Mouse (Mus musculus): ENCODE results near the gene Szrd1. TPM values are rescaled to one million over a fixed set of nuclear protein-coding genes. Genes with fewer than 3 reads are reported as not detected.

Gene Szrd1
- polyA plus RNA-seq, 1 experiment from 2014 or later, result 35.7 TPM

DNA sequence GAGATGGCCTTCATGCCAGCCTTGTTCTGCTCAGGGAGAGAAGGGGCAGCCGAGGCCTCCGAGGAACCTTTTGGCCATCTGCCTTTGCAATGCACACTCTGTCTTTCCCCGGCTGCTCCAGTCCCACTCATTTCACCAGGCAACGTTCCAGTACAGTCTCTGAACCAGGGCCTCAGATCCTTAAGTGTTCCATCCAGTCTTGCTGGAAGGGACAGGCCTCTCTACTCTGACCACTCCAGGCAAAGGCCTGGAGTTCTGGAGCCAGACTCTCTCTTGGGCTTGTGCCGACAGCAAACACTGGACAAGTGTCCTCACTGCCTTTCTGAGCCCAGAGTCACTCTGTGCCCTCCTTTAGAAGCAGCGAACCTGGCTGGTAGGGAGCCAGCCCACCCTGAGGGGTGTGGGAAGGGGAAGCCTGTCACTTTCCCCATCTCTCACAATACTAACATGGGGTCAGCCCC, 25.0 kb downstream of the Szrd1 start:
- H3K27ac ChIP-seq (ENCODE audit: low read depth, low read length), result no peak overlapping the region
- no peak overlapping the region for H3K4me2 ChIP-seq (replicated peaks; ENCODE audit: low read depth, low read length)
- H3K4me3 ChIP-seq (ENCODE audit: low read depth, low read length), result no peak overlapping the region
- peaks cover 15% of the 10 kb centered on the region; the same call in 1 of the 2 replicates for H3K36me3 ChIP-seq (ENCODE audit: control insufficient read depth, insufficient read depth, low read length)
- H3K4me1 ChIP-seq (replicated peaks; ENCODE audit: control insufficient read depth, insufficient read depth, low read length), result no peaks in the 10 kb centered on the region
- ATAC-seq (ENCODE audit: low FRiP score) (no peak), DNase-seq (ENCODE audit: low spot score) (no peak)
- 85% methylated on average over 6 of the region's 6 CpGs for WGBS
- no peak overlapping the region for H3K9ac ChIP-seq (ENCODE audit: low read depth, low read length)
- H3K27me3 ChIP-seq (ENCODE audit: control insufficient read depth, insufficient read depth, low read length), result no peaks in the 10 kb centered on the region
- H3K9me3 ChIP-seq (ENCODE audit: control insufficient read depth, low read length), result no peaks in the 10 kb centered on the region

DNA sequence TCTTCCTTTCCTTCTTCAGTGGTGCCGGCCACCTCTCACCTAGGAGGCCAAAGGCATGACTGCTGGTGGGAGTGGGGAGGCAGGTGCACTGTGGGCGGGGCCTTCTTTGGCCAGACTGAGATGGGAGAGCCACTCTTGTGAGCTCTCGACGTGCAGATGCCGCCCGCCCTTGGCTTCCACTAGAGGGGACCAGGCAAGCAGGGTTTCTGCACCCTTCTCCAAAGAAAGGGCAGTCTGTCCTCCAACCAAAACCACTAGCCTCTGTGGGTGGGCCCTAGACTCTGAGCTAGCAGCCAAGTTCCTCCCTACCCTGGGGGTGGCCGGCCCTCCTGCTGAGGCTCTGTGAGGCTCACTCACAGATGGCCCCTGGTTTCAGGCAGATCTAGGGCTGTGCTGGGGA, 25.7 kb downstream of the Szrd1 start:
- Histone ChIP-seq H3K4me1 (replicated peaks; ENCODE audit: control insufficient read depth, insufficient read depth, low read length) (no peaks in the 10 kb centered on the region), H3K4me2 (replicated peaks; ENCODE audit: low read depth, low read length) (no peak overlapping the region), H3K9me3 (ENCODE audit: control insufficient read depth, low read length) (no peaks in the 10 kb centered on the region), H3K27ac (ENCODE audit: low read depth, low read length) (no peak overlapping the region), H3K9ac (ENCODE audit: low read depth, low read length) (no peak overlapping the region), H3K36me3 (ENCODE audit: control insufficient read depth, insufficient read depth, low read length) (peaks cover 15% of the 10 kb centered on the region; the same call in 1 of the 2 replicates), H3K27me3 (ENCODE audit: control insufficient read depth, insufficient read depth, low read length) (no peaks in the 10 kb centered on the region), H3K4me3 (ENCODE audit: low read depth, low read length) (no peak overlapping the region)
- 86% methylated on average over 7 of the region's 7 CpGs for WGBS
- ATAC-seq (ENCODE audit: low FRiP score), result no peak
- DNase-seq (ENCODE audit: low spot score), result no peak

DNA sequence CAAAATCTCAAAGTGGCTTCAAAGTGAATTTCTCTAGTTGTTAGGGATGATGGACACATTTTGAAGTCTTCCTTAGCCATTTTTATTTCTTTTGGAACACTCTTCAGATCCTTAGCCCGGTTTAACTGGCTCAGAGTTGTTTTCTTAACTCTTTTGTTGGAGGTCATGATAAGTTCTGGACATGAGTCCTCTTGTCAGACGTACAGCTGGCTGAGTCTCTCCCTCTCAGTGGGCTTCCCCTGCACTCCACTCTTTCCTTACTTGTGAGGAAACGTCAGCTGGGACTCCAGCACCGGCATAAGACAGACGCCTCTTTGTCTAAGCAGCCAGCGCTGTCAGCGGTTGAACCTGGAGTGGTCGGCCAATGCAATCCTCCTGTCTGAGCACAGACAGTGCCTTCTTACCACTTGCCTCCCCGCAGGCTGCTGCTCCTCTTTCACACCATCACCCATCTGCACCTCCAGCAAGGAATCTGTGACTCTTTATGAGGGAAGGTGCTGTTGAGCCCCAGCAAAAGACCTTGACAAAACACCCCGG, 31.3 kb downstream of the Szrd1 start:
- no peaks in the 10 kb centered on the region for H3K4me1 ChIP-seq (replicated peaks; ENCODE audit: control insufficient read depth, insufficient read depth, low read length)
- no peaks in the 10 kb centered on the region for H3K9me3 ChIP-seq (ENCODE audit: control insufficient read depth, low read length)
- H3K9ac ChIP-seq (ENCODE audit: low read depth, low read length), result no peak overlapping the region
- no peak overlapping the region for H3K4me2 ChIP-seq (replicated peaks; ENCODE audit: low read depth, low read length)
- no peaks in the 10 kb centered on the region for H3K27me3 ChIP-seq (ENCODE audit: control insufficient read depth, insufficient read depth, low read length)
- no peak overlapping the region for H3K27ac ChIP-seq (ENCODE audit: low read depth, low read length)
- H3K36me3 ChIP-seq (ENCODE audit: control insufficient read depth, insufficient read depth, low read length), result 0 out of 2 replicates have a peak, but pooled peaks cover 5% of the 10 kb centered on the region
- no peak overlapping the region for H3K4me3 ChIP-seq (ENCODE audit: low read depth, low read length)
- 43% methylated on average over 10 of the region's 10 CpGs for WGBS
- no peak for DNase-seq (ENCODE audit: low spot score)
- no peak for ATAC-seq (ENCODE audit: low FRiP score)

DNA sequence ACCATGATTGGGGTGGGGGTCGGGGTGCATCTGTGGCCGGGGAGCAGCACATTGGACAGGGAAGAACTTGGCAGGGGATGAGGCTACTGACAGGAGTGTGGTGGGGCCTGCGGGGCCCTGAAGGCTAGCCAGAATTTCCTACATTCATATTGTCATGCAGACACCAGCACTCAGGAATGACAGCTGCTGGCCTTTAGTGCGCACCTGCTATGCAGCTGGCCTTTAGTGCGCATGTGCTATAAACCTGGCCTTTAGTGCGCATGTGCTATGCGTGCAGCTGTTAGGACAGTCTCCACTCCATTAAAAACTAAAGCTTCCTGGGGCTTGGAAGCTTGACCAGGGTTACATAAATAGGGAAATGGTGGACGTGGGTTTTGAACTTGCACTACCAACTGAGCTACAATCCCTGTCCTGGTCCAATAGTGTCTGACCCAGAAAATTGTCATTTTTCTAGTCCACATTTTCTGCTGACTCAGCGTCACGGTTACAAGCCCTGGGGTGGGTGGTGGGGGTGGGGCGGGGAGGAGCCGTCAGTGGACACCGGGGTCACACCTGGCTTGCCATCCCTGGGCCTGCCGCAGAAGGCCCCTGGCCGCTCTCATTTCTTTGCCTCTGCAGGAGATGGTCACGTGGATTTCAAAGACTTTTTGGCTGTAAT, 32.9 kb downstream of the Szrd1 start:
- 83% methylated on average over 16 of the region's 16 CpGs for WGBS

DNA sequence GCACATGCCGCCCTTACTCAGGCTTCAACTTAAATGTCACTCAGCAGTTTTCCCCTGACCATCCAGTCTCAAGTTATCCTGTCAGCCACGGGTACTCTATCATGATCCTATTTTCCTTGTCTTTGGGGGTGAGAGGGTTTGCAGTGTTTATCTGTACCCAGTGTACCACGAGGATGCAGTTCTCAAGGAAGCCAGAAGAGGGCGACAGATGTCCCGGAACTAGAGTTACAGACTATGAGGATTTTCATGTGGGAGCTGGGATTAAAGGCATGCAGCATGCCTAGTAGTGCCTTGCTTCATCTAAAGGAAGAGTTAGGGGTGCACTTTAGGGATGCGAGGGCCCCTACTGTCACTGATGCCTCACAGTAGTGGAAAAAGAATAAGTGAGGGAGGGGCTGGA, 37.7 kb downstream of the Szrd1 start:
- DNase-seq (ENCODE audit: low spot score) (peak; percentile 58), ATAC-seq (ENCODE audit: low FRiP score) (no peak)
- Histone ChIP-seq H3K36me3 (ENCODE audit: control insufficient read depth, insufficient read depth, low read length) (no peaks in the 10 kb centered on the region), H3K27ac (ENCODE audit: low read depth, low read length) (no peak overlapping the region), H3K27me3 (ENCODE audit: control insufficient read depth, insufficient read depth, low read length) (no peaks in the 10 kb centered on the region), H3K9ac (ENCODE audit: low read depth, low read length) (no peak overlapping the region), H3K4me3 (ENCODE audit: low read depth, low read length) (no peak overlapping the region), H3K4me1 (replicated peaks; ENCODE audit: control insufficient read depth, insufficient read depth, low read length) (no peaks in the 10 kb centered on the region), H3K9me3 (ENCODE audit: control insufficient read depth, low read length) (no peaks in the 10 kb centered on the region), H3K4me2 (replicated peaks; ENCODE audit: low read depth, low read length) (no peak overlapping the region)
- WGBS, result 60% methylated on average over 6 of the region's 6 CpGs

More for the DNA sequence above, 32.9 kb downstream of the Szrd1 start:
- H3K36me3 ChIP-seq (ENCODE audit: control insufficient read depth, insufficient read depth, low read length), result 0 out of 2 replicates have a peak, but pooled peaks cover 5% of the 10 kb centered on the region
- no peaks in the 10 kb centered on the region for H3K4me1 ChIP-seq (replicated peaks; ENCODE audit: control insufficient read depth, insufficient read depth, low read length)
- ATAC-seq (ENCODE audit: low FRiP score), result no peak
- no peaks in the 10 kb centered on the region for H3K27me3 ChIP-seq (ENCODE audit: control insufficient read depth, insufficient read depth, low read length)
- no peak overlapping the region for H3K4me3 ChIP-seq (ENCODE audit: low read depth, low read length)
- H3K4me2 ChIP-seq (replicated peaks; ENCODE audit: low read depth, low read length), result no peak overlapping the region
- H3K9me3 ChIP-seq (ENCODE audit: control insufficient read depth, low read length), result no peaks in the 10 kb centered on the region
- no peak overlapping the region for H3K9ac ChIP-seq (ENCODE audit: low read depth, low read length)
- no peak for DNase-seq (ENCODE audit: low spot score)
- no peak overlapping the region for H3K27ac ChIP-seq (ENCODE audit: low read depth, low read length)

DNA sequence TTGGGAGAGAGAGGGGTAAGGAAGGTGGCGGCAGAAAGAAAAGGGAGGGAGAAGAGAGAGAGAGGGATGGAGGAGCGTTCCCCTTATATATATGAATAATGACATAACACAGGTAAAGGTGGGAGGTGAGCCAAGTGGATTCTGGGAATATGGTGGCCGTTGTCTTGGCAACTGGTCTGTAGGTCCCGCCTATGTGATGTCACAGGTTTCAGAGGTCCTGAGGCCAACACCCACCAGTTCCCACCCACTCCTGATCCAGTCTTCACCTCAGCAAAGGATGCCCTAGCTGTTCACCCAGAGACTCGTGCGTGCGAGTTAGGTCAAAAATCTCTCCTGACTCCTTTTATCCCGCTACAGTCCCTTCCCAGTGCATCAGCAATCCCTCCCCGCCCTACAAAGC, 38.3 kb downstream of the Szrd1 start:
- DNase-seq (ENCODE audit: low spot score) (no peak), ATAC-seq (ENCODE audit: low FRiP score) (no peak)
- Histone ChIP-seq H3K36me3 (ENCODE audit: control insufficient read depth, insufficient read depth, low read length) (no peaks in the 10 kb centered on the region), H3K27ac (ENCODE audit: low read depth, low read length) (no peak overlapping the region), H3K9ac (ENCODE audit: low read depth, low read length) (no peak overlapping the region), H3K27me3 (ENCODE audit: control insufficient read depth, insufficient read depth, low read length) (no peaks in the 10 kb centered on the region), H3K4me2 (replicated peaks; ENCODE audit: low read depth, low read length) (no peak overlapping the region), H3K4me3 (ENCODE audit: low read depth, low read length) (no peak overlapping the region), H3K9me3 (ENCODE audit: control insufficient read depth, low read length) (no peaks in the 10 kb centered on the region), H3K4me1 (replicated peaks; ENCODE audit: control insufficient read depth, insufficient read depth, low read length) (no peaks in the 10 kb centered on the region)
- 96% methylated on average over 9 of the region's 9 CpGs for WGBS

DNA sequence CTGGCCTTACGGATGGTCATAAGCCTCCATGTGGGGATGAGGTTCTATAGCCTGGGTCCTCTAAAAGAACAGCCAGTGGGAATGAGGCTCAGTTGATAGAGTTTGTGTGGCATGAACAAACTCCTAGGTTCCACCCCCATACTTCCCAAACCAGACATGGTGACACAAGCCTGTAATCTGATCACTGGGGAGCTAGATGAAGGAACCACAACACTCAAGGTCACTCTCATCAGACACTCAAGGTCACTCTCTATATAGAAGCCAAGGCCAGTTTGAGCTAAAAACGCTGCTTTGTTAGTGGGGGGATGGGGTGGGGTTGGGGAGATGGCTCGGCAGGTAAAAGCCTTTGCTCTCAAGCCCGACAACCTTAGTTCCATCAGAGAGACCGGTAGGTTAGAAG, 39.6 kb downstream of the Szrd1 start:
- no peaks in the 10 kb centered on the region for H3K27me3 ChIP-seq (ENCODE audit: control insufficient read depth, insufficient read depth, low read length)
- no peaks in the 10 kb centered on the region for H3K36me3 ChIP-seq (ENCODE audit: control insufficient read depth, insufficient read depth, low read length)
- no peaks in the 10 kb centered on the region for H3K9me3 ChIP-seq (ENCODE audit: control insufficient read depth, low read length)
- ATAC-seq (ENCODE audit: low FRiP score) (no peak), DNase-seq (ENCODE audit: low spot score) (no peak)
- H3K4me3 ChIP-seq (ENCODE audit: low read depth, low read length), result no peak overlapping the region
- WGBS, result 83% methylated on average over 5 of the region's 5 CpGs
- H3K27ac ChIP-seq (ENCODE audit: low read depth, low read length), result no peak overlapping the region
- H3K9ac ChIP-seq (ENCODE audit: low read depth, low read length), result no peak overlapping the region
- no peaks in the 10 kb centered on the region for H3K4me1 ChIP-seq (replicated peaks; ENCODE audit: control insufficient read depth, insufficient read depth, low read length)
- no peak overlapping the region for H3K4me2 ChIP-seq (replicated peaks; ENCODE audit: low read depth, low read length)

DNA sequence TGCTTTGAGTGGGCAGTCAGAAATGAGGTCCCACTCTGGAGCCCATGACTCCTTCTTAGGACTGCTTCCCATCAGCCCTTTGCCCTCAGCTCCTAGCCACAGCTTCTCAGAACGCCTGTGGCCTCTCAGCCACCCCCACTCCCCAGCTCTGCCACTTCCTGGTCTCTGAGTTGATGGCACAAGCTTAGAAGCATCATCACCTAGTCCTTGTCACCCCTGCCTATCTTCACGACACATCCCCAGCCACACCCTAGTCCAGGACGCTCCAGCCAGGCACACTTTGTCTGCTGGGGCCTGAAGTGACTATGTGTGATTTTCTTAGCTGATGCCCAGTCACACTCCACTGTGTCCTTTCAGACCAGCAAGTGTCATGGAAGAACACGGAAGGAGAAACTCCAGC, 40.6 kb downstream of the Szrd1 start:
- DNase-seq (ENCODE audit: low spot score) (no peak), ATAC-seq (ENCODE audit: low FRiP score) (no peak)
- no peaks in the 10 kb centered on the region for H3K27me3 ChIP-seq (ENCODE audit: control insufficient read depth, insufficient read depth, low read length)
- no peak overlapping the region for H3K27ac ChIP-seq (ENCODE audit: low read depth, low read length)
- no peak overlapping the region for H3K4me3 ChIP-seq (ENCODE audit: low read depth, low read length)
- no peaks in the 10 kb centered on the region for H3K36me3 ChIP-seq (ENCODE audit: control insufficient read depth, insufficient read depth, low read length)
- no peak overlapping the region for H3K4me2 ChIP-seq (replicated peaks; ENCODE audit: low read depth, low read length)
- no peak overlapping the region for H3K9ac ChIP-seq (ENCODE audit: low read depth, low read length)
- H3K4me1 ChIP-seq (replicated peaks; ENCODE audit: control insufficient read depth, insufficient read depth, low read length), result no peaks in the 10 kb centered on the region
- no peaks in the 10 kb centered on the region for H3K9me3 ChIP-seq (ENCODE audit: control insufficient read depth, low read length)
- WGBS, result 83% methylated on average over 4 of the region's 4 CpGs

DNA sequence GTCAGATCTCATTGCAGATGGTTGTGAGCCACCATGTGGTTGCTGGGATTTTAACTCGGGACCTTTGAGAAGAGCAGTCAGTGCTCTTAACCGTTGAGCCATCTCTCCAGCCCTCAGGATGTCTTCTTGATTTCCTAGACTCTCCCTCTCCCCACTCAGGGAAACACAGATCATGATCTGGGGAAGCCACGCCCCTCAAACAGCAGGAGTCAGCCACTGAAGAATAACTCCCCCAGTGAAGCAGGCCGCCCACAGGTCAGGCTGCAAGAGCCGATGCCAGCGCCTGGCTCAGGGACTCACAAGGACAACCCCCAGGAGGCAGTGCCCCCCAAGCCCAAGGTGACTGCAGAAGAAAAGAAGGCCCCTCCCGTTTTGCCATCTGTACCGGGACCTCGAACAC, 42.9 kb downstream of the Szrd1 start:
- 17% methylated on average over 9 of the region's 9 CpGs for WGBS
- Histone ChIP-seq H3K4me2 (replicated peaks; ENCODE audit: low read depth, low read length) (no peak overlapping the region), H3K36me3 (ENCODE audit: control insufficient read depth, insufficient read depth, low read length) (no peaks in the 10 kb centered on the region), H3K27me3 (ENCODE audit: control insufficient read depth, insufficient read depth, low read length) (no peaks in the 10 kb centered on the region), H3K9me3 (ENCODE audit: control insufficient read depth, low read length) (no peaks in the 10 kb centered on the region), H3K4me1 (replicated peaks; ENCODE audit: control insufficient read depth, insufficient read depth, low read length) (no peaks in the 10 kb centered on the region), H3K9ac (ENCODE audit: low read depth, low read length) (no peak overlapping the region), H3K27ac (ENCODE audit: low read depth, low read length) (no peak overlapping the region), H3K4me3 (ENCODE audit: low read depth, low read length) (no peak overlapping the region)
- DNase-seq (ENCODE audit: low spot score), result no peak
- ATAC-seq (ENCODE audit: low FRiP score), result no peak

Data from hindbrain, embryonic 11.5 days (tissue).